Mouse (Mus musculus) midbrain, embryonic 12.5 days (tissue): ENCODE results near the gene Anks1b. TPM values are rescaled to one million over a fixed set of nuclear protein-coding genes. Genes with fewer than 3 reads are reported as not detected.

Experiments used
- ATAC-seq: fragments of 200-750 bp; cut with Nextera tagmentation; 2 replicates; pipeline ENCODE4 v1.8.0; 2017; ENCODE audit warnings: low read depth, moderate TSS enrichment, moderate library complexity; ENCODE audit not compliant: low FRiP score
- H3K27ac ChIP-seq: fragments of 300-500 bp; sonication (generic); replicated peaks from 2 replicates; pipeline ENCODE4 v1.5.1; 2016; ENCODE audit warnings: mild to moderate bottlenecking
- H3K27me3 ChIP-seq: fragments of 300-500 bp; sonication (generic); 2 replicates; pipeline ENCODE4 v1.6.1; 2016; ENCODE audit warnings: mild to moderate bottlenecking
- H3K36me3 ChIP-seq: fragments of 300-500 bp; sonication (generic); 2 replicates; pipeline ENCODE4 v1.6.1; 2016
- H3K4me1 ChIP-seq: fragments of 300-500 bp; sonication (generic); 2 replicates; pipeline ENCODE4 v1.6.1; 2016
- H3K4me2 ChIP-seq: fragments of 300-500 bp; sonication (generic); replicated peaks from 2 replicates; pipeline ENCODE4 v1.6.1; 2016; ENCODE audit warnings: mild to moderate bottlenecking, moderate library complexity
- H3K4me3 ChIP-seq: fragments of 300-500 bp; sonication (generic); 2 replicates; pipeline ENCODE4 v1.5.1; 2016; ENCODE audit warnings: mild to moderate bottlenecking
- H3K9ac ChIP-seq: fragments of 300-500 bp; sonication (generic); replicated peaks from 2 replicates; pipeline ENCODE4 v1.6.1; 2016; ENCODE audit warnings: mild to moderate bottlenecking, moderate library complexity
- H3K9me3 ChIP-seq: fragments of 300-500 bp; sonication (generic); 2 replicates; pipeline ENCODE4 v1.6.1; 2016; ENCODE audit warnings: mild to moderate bottlenecking
- WGBS: fragments of 180-500 bp; shearing (Covaris S2); methylation state at CpG from one replicate; pipeline ENCODE4 v1.1.7; 2016; 5-methylcytosine and 5-hydroxymethylcytosine counted together
- polyA plus RNA-seq: library from polyadenylated mRNA; unstranded; fragments of >200 nt; fragmentation: Nextera tagmentation; extraction: Ambion mirVana; gene quantifications from 2 replicates; pipeline ENCODE4 v1.2.1, GENCODE M21; 2016

Gene Anks1b
- polyA plus RNA-seq, 1 experiment from 2014 or later: 11.9 TPM

DNA sequence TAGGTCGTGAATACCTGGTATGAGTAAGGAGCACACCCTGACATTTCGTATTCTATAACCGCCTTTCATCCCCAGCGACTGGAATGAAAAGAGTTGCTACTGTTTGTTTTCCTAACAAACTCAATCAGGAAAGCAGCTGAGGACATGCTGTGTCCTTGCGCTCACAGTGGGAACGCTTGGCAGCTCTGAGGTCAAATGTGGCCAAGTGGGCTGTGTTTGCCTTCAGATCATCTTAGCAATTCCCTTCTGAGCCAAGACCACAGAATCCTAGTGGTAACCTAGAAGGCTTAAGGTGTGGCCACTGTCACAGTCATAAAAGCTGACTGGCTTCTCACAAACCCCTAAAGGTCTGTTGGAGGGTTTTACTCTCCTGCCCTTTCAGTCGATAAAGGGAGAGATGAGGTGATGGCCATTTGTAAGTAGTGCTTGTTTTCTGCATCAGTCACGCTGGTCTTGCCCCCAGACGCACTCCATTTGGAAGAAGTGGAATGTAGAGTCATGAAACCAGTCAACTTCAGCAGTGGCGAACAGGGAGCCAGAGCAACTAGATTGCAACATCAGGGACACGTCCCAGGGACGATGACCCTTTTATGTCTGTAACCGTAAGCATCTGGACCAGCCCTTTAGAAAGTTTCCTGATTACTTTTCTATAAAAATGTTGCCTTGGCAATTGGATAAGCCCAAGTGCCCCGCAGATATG is 1068.8 kb downstream of the Anks1b start:
- H3K27me3 ChIP-seq: no peaks in the 10 kb centered on the region
- H3K9me3 ChIP-seq: peaks cover 6% of the 10 kb centered on the region; the same call in 1 of the 2 replicates
- H3K4me1 ChIP-seq: no peaks in the 10 kb centered on the region
- ATAC-seq: no peak
- H3K9ac ChIP-seq: no peak overlapping the region
- no peak overlapping the region for H3K4me2 ChIP-seq
- H3K4me3 ChIP-seq: no peak overlapping the region
- H3K36me3 ChIP-seq: no peaks in the 10 kb centered on the region
- no peak overlapping the region for H3K27ac ChIP-seq
- WGBS: 81% methylated on average over 14 of the region's 14 CpGs

DNA sequence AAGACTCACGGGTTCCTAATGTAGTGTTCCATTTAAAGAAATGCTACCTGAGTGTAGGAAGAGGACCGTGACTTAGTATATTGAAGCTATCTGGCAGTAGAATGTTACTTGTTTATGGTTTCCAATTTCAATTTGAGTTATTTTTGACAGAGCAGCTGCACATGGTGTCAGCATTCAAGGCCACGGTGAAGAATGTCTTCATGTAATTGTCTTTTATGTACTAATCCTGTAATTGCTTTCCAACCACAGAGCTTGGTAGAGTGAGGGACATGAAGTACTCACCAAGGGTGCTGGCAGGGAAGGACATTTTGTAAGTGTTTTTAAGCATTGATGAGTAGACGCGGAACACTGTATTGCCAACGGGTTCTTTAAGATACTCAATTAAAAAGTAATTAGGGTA is 1073.7 kb downstream of the Anks1b start:
- 87% methylated on average over 6 of the region's 6 CpGs for WGBS
- Histone ChIP-seq H3K27me3 (no peaks in the 10 kb centered on the region), H3K9ac (no peak overlapping the region), H3K9me3 (peaks cover 6% of the 10 kb centered on the region; the same call in 1 of the 2 replicates), H3K4me1 (no peaks in the 10 kb centered on the region), H3K27ac (no peak overlapping the region), H3K4me3 (no peak overlapping the region), H3K4me2 (no peak overlapping the region), H3K36me3 (no peaks in the 10 kb centered on the region)
- ATAC-seq: no peak

DNA sequence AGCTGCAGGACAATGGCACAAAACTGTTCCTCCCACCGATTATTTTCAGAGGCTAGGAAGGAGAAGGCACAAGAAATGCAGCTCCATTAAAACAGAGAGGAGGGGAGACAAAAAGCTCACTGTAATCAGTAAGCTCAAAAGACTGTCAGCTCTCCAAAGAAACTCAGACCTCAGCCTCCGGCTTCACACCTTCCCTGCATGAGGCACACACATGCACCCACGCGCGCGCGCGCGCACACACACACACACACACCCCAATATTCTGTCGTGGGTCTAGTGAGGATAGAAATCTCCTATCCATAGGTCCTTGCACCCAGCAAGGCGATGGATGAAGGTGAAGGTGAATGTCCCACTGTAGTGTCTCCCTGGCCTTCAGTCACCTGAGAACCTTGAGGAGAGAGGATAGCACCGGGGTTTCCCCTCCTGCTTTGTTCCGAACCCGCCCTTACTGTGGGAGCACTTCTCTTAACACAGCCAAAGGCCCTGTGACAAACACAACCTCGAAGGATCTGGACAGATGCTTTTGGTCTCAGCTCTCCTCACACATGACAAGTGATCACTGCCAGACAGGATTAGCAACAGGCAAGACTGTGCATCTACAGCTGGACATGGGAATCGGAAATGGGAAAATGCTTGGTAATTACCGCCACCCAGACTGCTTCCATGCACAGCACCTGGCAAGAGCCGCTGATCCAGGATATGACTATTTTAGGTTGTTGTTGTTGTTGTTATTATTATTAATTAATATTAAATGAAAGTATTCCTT is 1074.5 kb downstream of the Anks1b start:
- peaks cover 6% of the 10 kb centered on the region; the same call in 1 of the 2 replicates for H3K9me3 ChIP-seq
- H3K9ac ChIP-seq: no peak overlapping the region
- no peaks in the 10 kb centered on the region for H3K27me3 ChIP-seq
- H3K36me3 ChIP-seq: no peaks in the 10 kb centered on the region
- H3K27ac ChIP-seq: no peak overlapping the region
- ATAC-seq: no peak
- 92% methylated on average over 18 of the region's 18 CpGs for WGBS
- H3K4me1 ChIP-seq: no peaks in the 10 kb centered on the region
- H3K4me3 ChIP-seq: no peak overlapping the region
- H3K4me2 ChIP-seq: no peak overlapping the region

DNA sequence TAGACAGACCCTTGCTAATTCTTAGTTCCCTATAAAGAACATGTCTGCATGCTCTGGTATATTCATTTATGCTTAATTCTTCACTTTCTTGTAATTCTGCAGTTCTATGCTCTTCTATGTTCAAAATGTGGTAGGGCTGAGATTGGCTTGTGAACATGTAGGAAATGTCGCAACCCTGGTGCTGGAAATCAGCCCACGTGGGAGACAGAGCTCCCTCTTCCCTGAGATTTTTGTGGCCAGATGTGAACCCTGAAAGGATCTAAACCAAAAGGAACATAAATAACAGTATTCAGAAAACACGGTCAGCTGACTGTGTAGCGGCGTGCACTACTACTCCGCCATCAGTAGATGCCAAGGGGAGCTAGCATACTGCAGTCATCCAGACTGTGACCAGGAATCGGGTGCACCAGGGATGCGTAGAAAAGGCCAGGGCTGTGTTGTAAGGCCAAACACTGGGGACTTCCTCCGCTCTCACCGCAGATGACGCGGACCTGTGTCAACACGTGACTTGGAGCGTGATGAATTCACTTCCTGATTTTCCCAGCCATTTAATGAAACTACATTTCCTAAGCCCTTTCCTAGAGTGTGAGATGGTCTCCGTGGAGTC is 1079.9 kb downstream of the Anks1b start:
- Histone ChIP-seq H3K9me3 (no peaks in the 10 kb centered on the region), H3K4me1 (no peaks in the 10 kb centered on the region), H3K4me3 (no peak overlapping the region), H3K9ac (no peak overlapping the region), H3K27ac (no peak overlapping the region), H3K27me3 (no peaks in the 10 kb centered on the region), H3K36me3 (no peaks in the 10 kb centered on the region), H3K4me2 (no peak overlapping the region)
- WGBS: 91% methylated on average over 15 of the region's 15 CpGs
- ATAC-seq: no peak

GRCm38 (mm10) chr10:90953821-90954220 is 1080.5 kb downstream of the Anks1b start:
- Histone ChIP-seq H3K36me3 (no peaks in the 10 kb centered on the region), H3K4me3 (no peak overlapping the region), H3K27ac (no peak overlapping the region), H3K9ac (no peak overlapping the region), H3K9me3 (no peaks in the 10 kb centered on the region), H3K27me3 (no peaks in the 10 kb centered on the region), H3K4me1 (no peaks in the 10 kb centered on the region), H3K4me2 (no peak overlapping the region)
- no peak for ATAC-seq
- 85% methylated on average over 6 of the region's 6 CpGs for WGBS

GRCm38 (mm10) chr10:90960374-90960773 is 1087.1 kb downstream of the Anks1b start:
- ATAC-seq: no peak
- Histone ChIP-seq H3K27me3 (no peaks in the 10 kb centered on the region), H3K9ac (no peak overlapping the region), H3K36me3 (no peaks in the 10 kb centered on the region), H3K4me2 (no peak overlapping the region), H3K4me1 (0 out of 2 replicates have a peak, but pooled peaks cover 6% of the 10 kb centered on the region), H3K27ac (no peak overlapping the region), H3K9me3 (no peaks in the 10 kb centered on the region), H3K4me3 (no peak overlapping the region)
- WGBS: 79% methylated on average over 7 of the region's 7 CpGs

GRCm38 (mm10) chr10:90964511-90964910 is 1091.2 kb downstream of the Anks1b start:
- no peak overlapping the region for H3K9ac ChIP-seq
- H3K9me3 ChIP-seq: no peaks in the 10 kb centered on the region
- H3K4me1 ChIP-seq: peaks cover 23% of the 10 kb centered on the region
- H3K27me3 ChIP-seq: peaks cover 34% of the 10 kb centered on the region
- 32% methylated on average over 9 of the region's 9 CpGs for WGBS
- H3K36me3 ChIP-seq: no peaks in the 10 kb centered on the region
- no peak overlapping the region for H3K4me2 ChIP-seq
- peak; percentile 50; the same call in 1 of the 2 replicates for ATAC-seq
- H3K4me3 ChIP-seq: no peak overlapping the region
- no peak overlapping the region for H3K27ac ChIP-seq

DNA sequence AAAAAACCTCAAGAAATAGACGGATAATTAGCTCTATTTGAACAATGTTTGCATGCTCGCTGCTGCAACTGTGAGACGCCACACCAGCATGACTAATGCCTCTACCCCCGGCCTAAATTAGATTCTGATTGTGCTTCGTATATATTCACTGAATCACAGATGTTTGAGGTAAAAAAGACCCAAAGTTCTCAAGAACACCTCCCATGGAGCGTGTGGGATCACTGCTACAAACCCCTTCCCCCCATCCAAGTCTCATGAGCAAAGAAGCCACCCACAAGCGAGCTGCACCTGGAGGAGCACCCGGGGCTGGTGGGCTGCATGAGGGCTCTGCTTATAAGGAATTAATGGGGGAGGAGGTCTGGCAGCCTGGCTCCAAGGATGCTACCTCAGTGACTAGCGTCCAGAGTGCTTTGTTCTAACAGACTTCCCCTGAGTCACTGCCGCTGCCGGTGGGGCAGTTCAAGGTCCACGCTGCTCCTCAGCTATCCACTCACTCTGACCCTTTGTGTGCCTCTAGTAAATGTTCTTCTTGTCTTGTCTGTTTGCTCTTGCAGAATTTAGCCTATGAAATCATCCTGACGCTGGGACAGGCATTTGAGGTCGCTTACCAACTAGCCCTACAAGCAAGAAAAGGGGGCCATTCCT is 1092.5 kb downstream of the Anks1b start:
- H3K4me3 ChIP-seq: no peak overlapping the region
- WGBS: 57% methylated on average over 14 of the region's 14 CpGs
- H3K27me3 ChIP-seq: peaks cover 44% of the 10 kb centered on the region
- H3K4me1 ChIP-seq: peaks cover 30% of the 10 kb centered on the region
- ATAC-seq: no peak
- H3K4me2 ChIP-seq: no peak overlapping the region
- no peak overlapping the region for H3K27ac ChIP-seq
- H3K36me3 ChIP-seq: no peaks in the 10 kb centered on the region
- H3K9me3 ChIP-seq: no peaks in the 10 kb centered on the region
- no peak overlapping the region for H3K9ac ChIP-seq

- Histone ChIP-seq H3K9ac (no peak overlapping the region), H3K9me3 (no peaks in the 10 kb centered on the region), H3K4me2 (no peak overlapping the region), H3K4me1 (peaks cover 30% of the 10 kb centered on the region), H3K36me3 (no peaks in the 10 kb centered on the region), H3K27ac (no peak overlapping the region), H3K27me3 (peaks cover 44% of the 10 kb centered on the region), H3K4me3 (no peak overlapping the region)
- ATAC-seq: no peak
- WGBS: 28% methylated on average over 9 of the region's 9 CpGs
Observed at GRCm38 (mm10) chr10:90966821-90967220, 1093.5 kb downstream of the Anks1b start.

GRCm38 (mm10) chr10:90968247-90968646 is 1094.9 kb downstream of the Anks1b start:
- ATAC-seq: no peak
- Histone ChIP-seq H3K36me3 (no peaks in the 10 kb centered on the region), H3K4me3 (no peak overlapping the region), H3K9me3 (no peaks in the 10 kb centered on the region), H3K4me2 (no peak overlapping the region), H3K9ac (no peak overlapping the region), H3K4me1 (peaks cover 30% of the 10 kb centered on the region), H3K27ac (no peak overlapping the region), H3K27me3 (peaks cover 44% of the 10 kb centered on the region)
- WGBS: 88% methylated on average over 10 of the region's 10 CpGs

DNA sequence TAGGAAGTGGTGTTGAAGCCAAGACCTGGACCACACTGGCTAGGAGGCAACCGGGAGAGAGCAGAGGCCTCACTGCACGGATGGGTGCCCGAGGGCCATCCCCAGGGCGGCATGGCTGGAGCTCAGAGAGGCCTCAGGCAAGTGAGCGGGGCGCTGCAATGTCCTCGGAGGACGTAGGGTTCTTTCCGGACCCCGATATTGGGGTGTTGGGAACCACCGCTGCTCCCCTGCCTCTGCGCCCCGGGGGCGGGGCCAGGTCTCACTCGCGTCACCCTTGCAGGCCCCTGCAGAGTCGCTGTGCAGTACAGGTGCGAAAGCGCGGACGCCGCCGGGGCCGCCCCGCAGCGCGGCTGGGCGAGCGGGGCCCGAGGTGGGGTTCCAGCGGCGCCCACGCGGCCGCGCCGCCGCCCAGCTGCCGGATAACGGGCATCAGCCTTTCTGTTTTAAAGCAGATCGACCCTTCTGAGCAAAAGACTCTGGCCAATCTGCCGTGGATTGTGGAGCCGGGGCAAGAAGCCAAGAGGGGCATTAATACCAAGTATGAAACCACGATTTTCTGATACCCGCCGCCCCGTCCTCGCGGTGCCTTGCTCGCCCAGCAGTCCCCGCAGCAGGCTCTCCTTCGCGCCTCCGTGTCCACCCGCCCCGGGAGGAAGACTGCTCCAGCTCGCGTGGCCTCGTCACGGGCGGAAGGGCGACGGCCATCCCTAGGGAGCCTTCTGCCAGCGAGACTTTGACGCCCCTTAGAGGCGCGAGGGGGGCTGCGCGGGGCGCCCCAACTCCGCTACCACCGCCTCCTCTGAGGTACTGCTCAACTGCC is 1096.3 kb downstream of the Anks1b start:
- Histone ChIP-seq H3K4me1 (peaks cover 24% of the 10 kb centered on the region), H3K27me3 (peaks cover 44% of the 10 kb centered on the region), H3K36me3 (no peaks in the 10 kb centered on the region), H3K4me2 (peak overlapping the region; percentile 74), H3K27ac (no peak overlapping the region), H3K9ac (peak overlapping the region; percentile 55), H3K4me3 (peak overlapping the region; percentile 46), H3K9me3 (no peaks in the 10 kb centered on the region)
- 2% methylated on average over 71 of the region's 72 CpGs for WGBS
- peak; percentile 68 for ATAC-seq
